ENCODE assay signal across 16 mouse cellular contexts in the genomic region with DNA sequence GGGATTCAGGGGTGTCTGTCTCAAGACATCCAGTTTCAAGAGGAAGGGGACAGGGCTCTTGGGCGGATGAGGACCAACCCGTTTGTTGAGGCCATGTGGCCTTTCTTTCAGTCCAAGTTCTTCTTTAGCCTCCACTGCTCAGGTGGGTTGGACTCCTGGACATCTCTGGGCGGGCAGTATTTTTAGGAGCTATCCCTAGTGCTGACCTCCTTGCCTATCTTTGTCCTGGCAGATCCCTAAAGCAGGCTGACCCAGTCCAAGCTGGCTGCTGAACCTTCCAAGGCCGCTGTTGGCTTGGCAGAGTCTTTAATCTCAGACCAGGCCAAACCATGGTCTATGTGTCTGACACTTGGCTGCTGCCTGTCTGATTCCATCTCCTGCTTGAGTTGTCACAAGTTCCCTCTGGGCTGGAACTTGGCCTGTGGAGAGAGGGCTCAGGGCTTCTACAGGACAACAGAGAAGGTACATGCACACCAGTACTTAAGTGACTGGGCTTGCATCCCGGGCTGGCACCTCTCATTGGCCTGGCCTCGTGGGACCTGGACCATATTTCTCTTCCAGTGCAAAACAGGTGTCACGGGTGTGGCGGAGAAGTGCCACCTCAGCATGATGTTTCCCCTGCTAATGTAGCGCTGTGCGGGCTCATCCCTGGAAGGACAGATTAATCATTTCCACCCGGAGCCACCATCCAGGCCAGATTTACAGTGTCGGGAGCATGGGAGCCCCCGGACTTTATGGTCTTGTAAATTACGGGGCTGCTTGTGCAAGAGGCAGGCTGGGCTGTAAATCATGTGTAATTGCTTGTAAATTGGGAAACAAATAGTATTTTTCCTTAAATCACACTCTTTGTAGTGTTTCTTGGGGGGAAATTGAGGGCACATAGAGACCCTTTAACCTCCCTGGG.
DNase-seq lines count a peak whose midpoint lies in the region; TF ChIP-seq lines count a peak whose summit lies in the region.
"Had no signal": no experiment of that assay in that cellular context is flagged by ENCODE, and none has a peak within 500 bp of the region (broad histone marks: within the 10 kb centered on the region; RNA-seq: fewer than 3 reads in every experiment).

No protein-coding gene starts in this region.

- TF ChIP-seq POLR2A in cerebellum, adult 2 months (IDR thresholded peaks at IDR 0.05; ENCODE audit: borderline replicate concordance, insufficient read depth, low read length) = no peak

- WGBS in cerebellum, adult 2 months = 13% methylated on average over 14 of the region's 14 CpGs

- no peak overlapping the region for H3K4me3 ChIP-seq in left cerebral cortex, adult 2 months
- no peak overlapping the region for H3K4me3 ChIP-seq in cerebellum, adult 2 months (replicated peaks; ENCODE audit: insufficient read depth, low read depth, low read length)
- H3K4me3 ChIP-seq: embryonic facial prominence, embryonic 13.5 days; forebrain, embryonic 12.5 days; liver, embryonic 12.5 days; neural tube, embryonic 15.5 days had no signal

- no peak overlapping the region for H3K27ac ChIP-seq in left cerebral cortex, adult 2 months
- no peak overlapping the region for H3K27ac ChIP-seq in cerebellum, adult 2 months (ENCODE audit: insufficient read depth, low read length)
- H3K27ac ChIP-seq: embryonic facial prominence, embryonic 13.5 days; forebrain, embryonic 12.5 days; liver, embryonic 12.5 days; neural tube, embryonic 15.5 days had no signal

- peaks cover 28% of the 10 kb centered on the region for H3K4me1 ChIP-seq in cerebellum, adult 2 months (ENCODE audit: control insufficient read depth, insufficient read depth, low read length)
- H3K4me1 ChIP-seq: embryonic facial prominence, embryonic 13.5 days; liver, embryonic 12.5 days had no signal

- intact Hi-C loops in heart, postnatal 25 days (cut with DNase I) = no loop called here
- intact Hi-C loops in left cerebral cortex, postnatal 4 days (cut with DNase I) = no loop called here
- intact Hi-C loops in left cerebral cortex, adult 2 months (cut with DNase I) = no loop called here

- no peaks in the 10 kb centered on the region for H3K27me3 ChIP-seq in cerebellum, adult 2 months (ENCODE audit: control insufficient read depth, insufficient read depth, low read length)
- H3K27me3 ChIP-seq: liver, embryonic 12.5 days; neural tube, embryonic 15.5 days had no signal

- TF ChIP-seq CTCF in left cerebral cortex, adult 2 months (IDR thresholded peaks at IDR 0.05) = no peak
- TF ChIP-seq CTCF in cerebellum, adult 2 months (IDR thresholded peaks at IDR 0.05; ENCODE audit: borderline replicate concordance, insufficient read depth, low read depth, low read length) = no peak

- peak; percentile 8 to 45 for DNase-seq in heart, adult 18-20 months
- DNase-seq in heart, postnatal 25 days (ENCODE audit: low spot score) = no peak
- peak; percentile 82 for DNase-seq in left cerebral cortex, postnatal 4 days
- DNase-seq in left cerebral cortex, adult 2 months (ENCODE audit: extremely low spot score in 1 of 2, low spot score in 2 of 2) = no peak
- DNase-seq in cerebellum, adult 2 months = peak; percentile 34 to 51
- DNase-seq in skeletal muscle tissue, adult 2 months (ENCODE audit: low read depth, low spot score) = peak; percentile 42
- no peak for DNase-seq in urinary bladder, postnatal 10 days (ENCODE audit: low spot score)
- DNase-seq: gastrocnemius, postnatal 36 days; lung, postnatal 14 days; midbrain, embryonic 14.5 days; right cerebral cortex, postnatal 14 days; thymus, postnatal 14 days had no signal

Comparison
In these comparisons a context has a peak if more than half of its experiments do, and no peak if none do; other contexts are left out.
1. DNase-seq: peak in heart, adult 18-20 months (2 of 2), left cerebral cortex, postnatal 4 days (single experiment), cerebellum, adult 2 months (2 of 2) and skeletal muscle tissue, adult 2 months (single experiment); none in heart, postnatal 25 days (single experiment), left cerebral cortex, adult 2 months (0 of 2) and urinary bladder, postnatal 10 days (single experiment).